Mouse (Mus musculus): Measurements from ENCODE around the gene Atp2a2. TPM values are rescaled to one million over a fixed set of nuclear protein-coding genes. Genes with fewer than 3 reads are reported as not detected.
"Not testable (repeated sequence)": the region's sequence is repeated elsewhere in the genome, so short reads cannot be mapped to it uniquely, and the experiment has no call there.

Gene Atp2a2
- polyA plus RNA-seq, 1 experiment from 2014 or later = 29.1 TPM

GRCm38 (mm10) chr5:122440095-122440630 lies 61.9 kb downstream of the Atp2a2 start:
- Histone ChIP-seq H3K9ac (no peak overlapping the region), H3K4me1 (no peaks in the 10 kb centered on the region), H3K4me2 (no peak overlapping the region), H3K4me3 (no peak overlapping the region), H3K36me3 (peaks cover 97% of the 10 kb centered on the region), H3K27me3 (no peaks in the 10 kb centered on the region), H3K27ac (0 out of 2 replicates have a peak overlapping the region, but pooled peaks have one; percentile 33), H3K9me3 (no peaks in the 10 kb centered on the region)
- 91% methylated on average over 12 of the region's 12 CpGs for WGBS
- no peak for ATAC-seq (ENCODE audit: insufficient number of reproducible peaks, low FRiP score, low TSS enrichment, low read depth)

GRCm38 (mm10) chr5:122439400-122440094 lies 62.5 kb downstream of the Atp2a2 start:
- ATAC-seq (ENCODE audit: insufficient number of reproducible peaks, low FRiP score, low TSS enrichment, low read depth) = 0 out of 2 replicates have a peak, but pooled peaks have one; percentile 33
- H3K9me3 ChIP-seq = no peaks in the 10 kb centered on the region
- WGBS = 80% methylated on average over 19 of the region's 19 CpGs
- H3K36me3 ChIP-seq = peaks cover 97% of the 10 kb centered on the region
- H3K4me3 ChIP-seq = no peak overlapping the region
- H3K9ac ChIP-seq = no peak overlapping the region
- no peaks in the 10 kb centered on the region for H3K27me3 ChIP-seq
- no peaks in the 10 kb centered on the region for H3K4me1 ChIP-seq
- peak overlapping the region; percentile 57; the same call in 1 of the 2 replicates for H3K27ac ChIP-seq
- H3K4me2 ChIP-seq = no peak overlapping the region

GRCm38 (mm10) chr5:122434541-122434940 lies 67.5 kb downstream of the Atp2a2 start:
- no peaks in the 10 kb centered on the region for H3K27me3 ChIP-seq
- no peak overlapping the region for H3K4me3 ChIP-seq
- no peak for ATAC-seq (ENCODE audit: insufficient number of reproducible peaks, low FRiP score, low TSS enrichment, low read depth)
- peaks cover 95% of the 10 kb centered on the region for H3K36me3 ChIP-seq
- H3K9me3 ChIP-seq = no peaks in the 10 kb centered on the region
- H3K27ac ChIP-seq = no peak overlapping the region
- H3K9ac ChIP-seq = no peak overlapping the region
- no peaks in the 10 kb centered on the region for H3K4me1 ChIP-seq
- WGBS = 83% methylated on average over 4 of the region's 4 CpGs
- no peak overlapping the region for H3K4me2 ChIP-seq

- Histone ChIP-seq H3K4me1 (no peaks in the 10 kb centered on the region), H3K9ac (no peak overlapping the region), H3K9me3 (no peaks in the 10 kb centered on the region), H3K27ac (no peak overlapping the region), H3K27me3 (no peaks in the 10 kb centered on the region), H3K4me3 (no peak overlapping the region), H3K4me2 (no peak overlapping the region), H3K36me3 (peaks cover 81% of the 10 kb centered on the region)
- ATAC-seq (ENCODE audit: insufficient number of reproducible peaks, low FRiP score, low TSS enrichment, low read depth) = no peak
- 91% methylated on average over 8 of the region's 8 CpGs for WGBS
These were observed 70.8 kb downstream of the Atp2a2 start for GRCm38 (mm10) chr5:122431221-122431620.

- WGBS = 92% methylated on average over 4 of the region's 4 CpGs
- H3K4me1 ChIP-seq = no peaks in the 10 kb centered on the region
- H3K9me3 ChIP-seq = no peaks in the 10 kb centered on the region
- ATAC-seq (ENCODE audit: insufficient number of reproducible peaks, low FRiP score, low TSS enrichment, low read depth) = no peak
- H3K4me3 ChIP-seq = no peak overlapping the region
- H3K4me2 ChIP-seq = no peak overlapping the region
- H3K36me3 ChIP-seq = peaks cover 72% of the 10 kb centered on the region
- H3K9ac ChIP-seq = no peak overlapping the region
- no peaks in the 10 kb centered on the region for H3K27me3 ChIP-seq
- no peak overlapping the region for H3K27ac ChIP-seq
These were observed 71.8 kb downstream of the Atp2a2 start for GRCm38 (mm10) chr5:122430036-122430775.

GRCm38 (mm10) chr5:122425550-122425949 lies 76.5 kb downstream of the Atp2a2 start:
- Histone ChIP-seq H3K36me3 (peaks cover 27% of the 10 kb centered on the region), H3K4me1 (peaks cover 16% of the 10 kb centered on the region), H3K9me3 (no peaks in the 10 kb centered on the region), H3K27ac (no peak overlapping the region), H3K4me2 (no peak overlapping the region), H3K4me3 (no peak overlapping the region), H3K27me3 (no peaks in the 10 kb centered on the region), H3K9ac (no peak overlapping the region)
- WGBS = 63% methylated on average over 2 of the region's 2 CpGs
- ATAC-seq (ENCODE audit: insufficient number of reproducible peaks, low FRiP score, low TSS enrichment, low read depth) = no peak

- WGBS = 25% methylated on average over 15 of the region's 15 CpGs
- Histone ChIP-seq H3K4me2 (peak overlapping the region; percentile 83), H3K9ac (peak overlapping the region; percentile 93), H3K9me3 (no peaks in the 10 kb centered on the region), H3K27me3 (no peaks in the 10 kb centered on the region), H3K36me3 (peaks cover 3% of the 10 kb centered on the region), H3K4me3 (peak overlapping the region; percentile 90), H3K4me1 (peaks cover 16% of the 10 kb centered on the region), H3K27ac (no peak overlapping the region)
- no peak for ATAC-seq (ENCODE audit: insufficient number of reproducible peaks, low FRiP score, low TSS enrichment, low read depth)
These were observed 78.9 kb downstream of the Atp2a2 start for GRCm38 (mm10) chr5:122423083-122423482.

- no peaks in the 10 kb centered on the region for H3K36me3 ChIP-seq
- H3K4me3 ChIP-seq = peak overlapping the region; percentile 90
- peak overlapping the region; percentile 93 for H3K9ac ChIP-seq
- H3K9me3 ChIP-seq = no peaks in the 10 kb centered on the region
- under 1% methylated on average over 73 of the region's 73 CpGs for WGBS
- H3K4me2 ChIP-seq = peak overlapping the region; percentile 83
- peak overlapping the region; percentile 90 for H3K27ac ChIP-seq
- no peaks in the 10 kb centered on the region for H3K27me3 ChIP-seq
- peak; percentile 78 for ATAC-seq (ENCODE audit: insufficient number of reproducible peaks, low FRiP score, low TSS enrichment, low read depth)
- peaks cover 16% of the 10 kb centered on the region for H3K4me1 ChIP-seq
These were observed 79.7 kb downstream of the Atp2a2 start for GRCm38 (mm10) chr5:122422071-122422964.

GRCm38 (mm10) chr5:122421271-122422068 lies 80.6 kb downstream of the Atp2a2 start, which contains the start of gene Anapc7:
Gene Anapc7, plus strand, starts transcription at chr5:122421693.
- Histone ChIP-seq H3K9me3 (no peaks in the 10 kb centered on the region), H3K27me3 (no peaks in the 10 kb centered on the region), H3K36me3 (no peaks in the 10 kb centered on the region), H3K4me1 (peaks cover 16% of the 10 kb centered on the region), H3K4me3 (peak within 1 kb of the TSS; percentile 90), H3K9ac (peak within 1 kb of the TSS; percentile 93), H3K27ac (peak within 1 kb of the TSS; percentile 90), H3K4me2 (peak within 1 kb of the TSS; percentile 83)
- no peak for ATAC-seq (ENCODE audit: insufficient number of reproducible peaks, low FRiP score, low TSS enrichment, low read depth)
- 19% methylated on average over 17 of the region's 17 CpGs for WGBS

- not testable (repeated sequence) for ATAC-seq (ENCODE audit: insufficient number of reproducible peaks, low FRiP score, low TSS enrichment, low read depth); H3K36me3 ChIP-seq; H3K27me3 ChIP-seq; H3K9me3 ChIP-seq; H3K27ac ChIP-seq; H3K4me3 ChIP-seq; H3K4me2 ChIP-seq; H3K9ac ChIP-seq
- 59% methylated on average over 4 of the region's 4 CpGs for whole genome bisulfite sequencing
- peaks cover 16% of the 10 kb centered on the region for H3K4me1 ChIP-seq
These were observed 81.3 kb downstream of the Atp2a2 start for GRCm38 (mm10) chr5:122420676-122421075.

GRCm38 (mm10) chr5:122415465-122415864 lies 86.6 kb downstream of the Atp2a2 start:
- Histone ChIP-seq H3K4me2 (no peak overlapping the region), H3K27me3 (no peaks in the 10 kb centered on the region), H3K27ac (no peak overlapping the region), H3K9ac (no peak overlapping the region), H3K9me3 (no peaks in the 10 kb centered on the region), H3K4me3 (no peak overlapping the region), H3K36me3 (0 out of 2 replicates have a peak, but pooled peaks cover under 1% of the 10 kb centered on the region), H3K4me1 (no peaks in the 10 kb centered on the region)
- WGBS = 89% methylated on average over 12 of the region's 12 CpGs
- no peak for ATAC-seq (ENCODE audit: insufficient number of reproducible peaks, low FRiP score, low TSS enrichment, low read depth)

Measured in limb, embryonic 15.5 days (tissue).